Mouse (Mus musculus) erythroid progenitor cell, adult 5-6 weeks (primary cell): ENCODE data around the gene Gm20388. TPM values are rescaled to one million over a fixed set of nuclear protein-coding genes. Genes with fewer than 3 reads are reported as not detected.
A peak's percentile ranks its signal among the peaks of the same experiment; 100 is the strongest.

Source experiments
- ATAC-seq: replicated peaks from 2 replicates; pipeline ENCODE4 v1.8.0; 2016; ENCODE audit warnings: moderate number of reproducible peaks, mild to moderate bottlenecking, moderate TSS enrichment, inconsistent platforms; ENCODE audit not compliant: poor library complexity, low FRiP score, severe bottlenecking
- total RNA-seq, 2 experiments: library from RNA; stranded (forward) in 1 of 2; stranded (reverse) in 1 of 2; fragments of 150-400 nt in 1 of 2; fragments of 186-747, 209-891 nt in 1 of 2; gene quantifications; 2 replicates each; pipeline versions ENCODE4 v1.2.3 to v1.2.4; 2015 to 2017; ENCODE audit warnings: low replicate concordance in 2 of 2

The Gm20388 gene
- total RNA-seq, 2 experiments from 2014 or later: 4.2 TPM; not detected in 1

GRCm38 (mm10) chr8:123122059-123122458, 3211.4 kb downstream of the Gm20388 start:
- no peak for ATAC-seq

GRCm38 (mm10) chr8:123122670-123123069, 3212.0 kb downstream of the Gm20388 start:
- ATAC-seq: no peak

- ATAC-seq: peak; percentile 51; the same call in 1 of the 2 replicates
These were observed 3215.7 kb downstream of the Gm20388 start for GRCm38 (mm10) chr8:123126193-123126816.

- no peak for ATAC-seq
These were observed 3220.4 kb downstream of the Gm20388 start for GRCm38 (mm10) chr8:123131041-123131440.

- ATAC-seq: no peak
These were observed 3222.3 kb downstream of the Gm20388 start for GRCm38 (mm10) chr8:123132953-123133352.

GRCm38 (mm10) chr8:123134149-123134713, 3223.6 kb downstream of the Gm20388 start:
- ATAC-seq: no peak

- no peak for ATAC-seq
These were observed 3224.8 kb downstream of the Gm20388 start for GRCm38 (mm10) chr8:123135406-123135805.

GRCm38 (mm10) chr8:123135806-123136205, 3225.2 kb downstream of the Gm20388 start:
- no peak for ATAC-seq

- no peak for ATAC-seq
These were observed 3225.6 kb downstream of the Gm20388 start for GRCm38 (mm10) chr8:123136287-123136686.

- no peak for ATAC-seq
These were observed 3227.0 kb downstream of the Gm20388 start for GRCm38 (mm10) chr8:123137645-123138077.

GRCm38 (mm10) chr8:123138741-123139140, 3228.1 kb downstream of the Gm20388 start:
- no peak for ATAC-seq

- ATAC-seq: no peak
These were observed 3231.3 kb downstream of the Gm20388 start for GRCm38 (mm10) chr8:123141741-123142462.

- ATAC-seq: no peak
These were observed 3234.6 kb downstream of the Gm20388 start for GRCm38 (mm10) chr8:123145279-123145678.

GRCm38 (mm10) chr8:123146390-123146789, 3235.7 kb downstream of the Gm20388 start:
- no peak for ATAC-seq

GRCm38 (mm10) chr8:123150737-123151171, 3240.1 kb downstream of the Gm20388 start:
- ATAC-seq: no peak

GRCm38 (mm10) chr8:123155177-123155576, 3244.5 kb downstream of the Gm20388 start:
- ATAC-seq: peak; percentile 44; the same call in 1 of the 2 replicates

- ATAC-seq: peak; percentile 82
These were observed 3245.6 kb downstream of the Gm20388 start for GRCm38 (mm10) chr8:123156070-123156773.

GRCm38 (mm10) chr8:123157888-123158465, 3247.3 kb downstream of the Gm20388 start, which contains the start of gene Sult5a1:
Gene Sult5a1 (minus strand): TSS chr8:123158315.
- ATAC-seq: no peak

GRCm38 (mm10) chr8:123181391-123181790, 3270.8 kb downstream of the Gm20388 start:
- ATAC-seq: no peak
